Mouse (Mus musculus) ES-Bruce4 (cell line): Measurements from ENCODE around the gene Strada.
"Not testable (repeated sequence)": the region's sequence is repeated elsewhere in the genome, so short reads cannot be mapped to it uniquely, and the experiment has no call there.

Experiments
- CTCF ChIP-seq: IDR thresholded peaks from one replicate; pipeline ENCODE4 v1.8.1; 2011; ENCODE audit warnings: low read depth, low read length
- EP300 ChIP-seq: IDR thresholded peaks from 2 replicates; pipeline ENCODE4 v1.6.1; 2011; ENCODE audit warnings: low read depth, low read length; ENCODE audit not compliant: insufficient read depth
- POLR2A ChIP-seq: IDR thresholded peaks from one replicate; pipeline ENCODE4 v1.8.1; 2011; ENCODE audit warnings: low read length; ENCODE audit not compliant: insufficient read depth

- TF ChIP-seq CTCF, POLR2A, EP300: not testable (repeated sequence)
Observed at GRCm38 (mm10) chr11:106126727-106127373, 75.1 kb downstream of the Strada start.
